Mouse (Mus musculus): ENCODE data around the gene Nf2. TPM values are rescaled to one million over a fixed set of nuclear protein-coding genes. Genes with fewer than 3 reads are reported as not detected.

The Nf2 gene
- total RNA-seq, 1 experiment from 2014 or later = 44.2 TPM

GRCm38 (mm10) chr11:4721728-4722127 is 127.6 kb downstream of the Nf2 start:
- ATAC-seq (ENCODE audit: extremely low read depth, insufficient number of reproducible peaks, low FRiP score, poor library complexity, severe bottlenecking) = no peak

DNA sequence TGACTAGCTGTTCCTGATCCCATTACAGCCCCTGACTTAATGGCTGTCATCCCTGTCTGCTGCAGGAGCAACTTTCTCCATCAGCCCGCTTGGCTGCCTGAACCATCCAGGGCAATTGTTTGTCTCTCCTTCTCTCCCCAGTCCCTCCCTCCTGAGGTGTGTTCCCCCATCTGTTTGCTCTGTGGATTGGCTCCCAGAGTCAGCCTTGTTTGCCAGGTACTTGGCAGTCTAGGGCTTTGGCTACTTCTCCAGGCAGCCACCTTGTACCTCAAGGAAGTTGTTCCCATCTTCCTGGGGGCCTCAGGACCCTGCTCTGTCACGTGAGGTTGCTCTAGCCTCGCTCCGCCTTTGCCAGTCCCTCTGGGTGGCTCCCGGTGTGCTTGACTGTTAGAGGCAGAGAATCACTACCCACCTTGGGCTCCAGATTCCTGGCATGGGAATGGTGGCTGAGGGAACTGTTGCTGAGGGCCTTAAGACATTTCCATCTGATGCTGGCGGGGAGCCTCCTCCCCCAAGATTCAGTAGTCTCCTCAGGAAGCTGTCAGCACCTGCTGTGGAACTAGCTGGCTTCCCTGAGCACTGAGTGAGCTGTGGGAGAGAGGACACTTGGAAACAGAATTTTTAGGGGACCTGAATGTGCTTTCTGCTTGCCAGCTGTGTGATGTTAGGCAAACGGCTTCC is 128.3 kb downstream of the Nf2 start:
- ATAC-seq (ENCODE audit: extremely low read depth, insufficient number of reproducible peaks, low FRiP score, poor library complexity, severe bottlenecking) = no peak

- no peak for ATAC-seq (ENCODE audit: extremely low read depth, insufficient number of reproducible peaks, low FRiP score, poor library complexity, severe bottlenecking)
Observed at GRCm38 (mm10) chr11:4720393-4720792, 128.9 kb downstream of the Nf2 start.

DNA sequence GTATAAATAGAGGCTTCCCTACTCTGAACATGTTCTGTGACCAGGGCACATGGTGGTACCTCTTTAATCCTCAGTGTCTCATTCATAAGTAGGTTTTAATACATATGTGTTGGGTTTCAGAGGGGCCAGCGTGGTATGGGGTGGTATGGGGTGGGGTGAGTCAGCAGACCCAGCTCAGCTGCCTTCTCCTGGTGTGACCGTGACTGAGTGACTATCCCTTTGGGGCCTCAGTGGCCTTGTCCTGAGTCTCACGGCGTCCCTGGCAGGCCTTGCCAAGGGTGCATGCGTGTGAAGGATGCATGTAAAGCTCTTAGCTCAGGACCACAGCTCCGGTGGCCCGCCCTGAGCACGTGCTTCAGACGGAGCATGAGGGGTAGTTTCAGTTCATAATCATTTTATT is 129.4 kb downstream of the Nf2 start:
- no peak for ATAC-seq (ENCODE audit: extremely low read depth, insufficient number of reproducible peaks, low FRiP score, poor library complexity, severe bottlenecking)

GRCm38 (mm10) chr11:4718548-4718947 is 130.8 kb downstream of the Nf2 start:
- no peak for ATAC-seq (ENCODE audit: extremely low read depth, insufficient number of reproducible peaks, low FRiP score, poor library complexity, severe bottlenecking)

- no peak for ATAC-seq (ENCODE audit: extremely low read depth, insufficient number of reproducible peaks, low FRiP score, poor library complexity, severe bottlenecking)
Observed at GRCm38 (mm10) chr11:4716530-4717236, 132.7 kb downstream of the Nf2 start.

Other genes with a start within 250 kb of the Nf2 start
- gene Gm11032, start 229.5 kb downstream of the Nf2 start, total RNA-seq (2017) = not detected in 2 replicates
- gene Ascc2, start 211.8 kb downstream of the Nf2 start, total RNA-seq (2017) = 10.8 and 13.4 TPM in 2 replicates
- gene Uqcr10, start 145.2 kb downstream of the Nf2 start, total RNA-seq (2017) = 40.1 and 49.5 TPM in 2 replicates
- gene Zmat5, start 144.9 kb downstream of the Nf2 start, total RNA-seq (2017) = 9.3 and 10.4 TPM in 2 replicates
- gene Cabp7, start 102.8 kb downstream of the Nf2 start, total RNA-seq (2017) = 0.12 TPM in 1 of 2 replicates, not detected in the other
- 10.1 and 10.9 TPM in 2 replicates for gene Nipsnap1, start 24.4 kb upstream of the Nf2 start, total RNA-seq (2017)
- 39.8 and 48.9 TPM in 2 replicates for gene Thoc5, start 45.8 kb upstream of the Nf2 start, total RNA-seq (2017)
- 0.47 TPM in 1 of 2 replicates, not detected in the other for gene Nefh, start 98.5 kb upstream of the Nf2 start, total RNA-seq (2017)
- 37.9 and 46.7 TPM in 2 replicates for gene Ap1b1, start 137.3 kb upstream of the Nf2 start, total RNA-seq (2017)
- gene Rasl10a, start 208.6 kb upstream of the Nf2 start, total RNA-seq (2017) = 1.6 and 1.9 TPM in 2 replicates
- gene Gas2l1, start 215.8 kb upstream of the Nf2 start, total RNA-seq (2017) = 7.0 and 9.5 TPM in 2 replicates
- 4.3 and 5.2 TPM in 2 replicates for gene Rhbdd3, start 249.4 kb upstream of the Nf2 start, total RNA-seq (2017)
- 573 and 592 TPM in 2 replicates for gene Ewsr1, start 249.7 kb upstream of the Nf2 start, total RNA-seq (2017)

All from neutrophil, adult 5-6 weeks (primary cell).